Mouse (Mus musculus): Measurements from ENCODE around the gene Sh2b3. TPM values are rescaled to one million over a fixed set of nuclear protein-coding genes. Genes with fewer than 3 reads are reported as not detected.

Gene Sh2b3
- polyA plus RNA-seq, 1 experiment from 2014 or later: 9.0 TPM

GRCm38 (mm10) chr5:121820161-121820560, 17.3 kb downstream of the Sh2b3 start:
- H3K4me1 ChIP-seq: no peaks in the 10 kb centered on the region
- H3K27ac ChIP-seq (replicated peaks): no peak overlapping the region
- peaks cover 56% of the 10 kb centered on the region for H3K36me3 ChIP-seq
- no peak overlapping the region for H3K4me3 ChIP-seq
- WGBS: 93% methylated on average over 2 of the region's 2 CpGs
- H3K9ac ChIP-seq (replicated peaks): no peak overlapping the region
- no peak for ATAC-seq (ENCODE audit: low FRiP score, low read depth)
- no peak overlapping the region for H3K4me2 ChIP-seq (replicated peaks)
- no peaks in the 10 kb centered on the region for H3K27me3 ChIP-seq
- H3K9me3 ChIP-seq: no peaks in the 10 kb centered on the region

- Histone ChIP-seq H3K9me3 (no peaks in the 10 kb centered on the region), H3K9ac (replicated peaks) (no peak overlapping the region), H3K4me1 (no peaks in the 10 kb centered on the region), H3K4me2 (replicated peaks) (no peak overlapping the region), H3K27ac (replicated peaks) (no peak overlapping the region), H3K4me3 (no peak overlapping the region), H3K27me3 (no peaks in the 10 kb centered on the region), H3K36me3 (peaks cover 60% of the 10 kb centered on the region)
- 96% methylated on average over 5 of the region's 5 CpGs for WGBS
- no peak for ATAC-seq (ENCODE audit: low FRiP score, low read depth)
These were observed 17.9 kb downstream of the Sh2b3 start for GRCm38 (mm10) chr5:121819559-121819958.

- peaks cover 67% of the 10 kb centered on the region for H3K36me3 ChIP-seq
- no peak overlapping the region for H3K4me2 ChIP-seq (replicated peaks)
- WGBS: 97% methylated on average over 4 of the region's 4 CpGs
- no peaks in the 10 kb centered on the region for H3K9me3 ChIP-seq
- H3K27me3 ChIP-seq: no peaks in the 10 kb centered on the region
- ATAC-seq (ENCODE audit: low FRiP score, low read depth): no peak
- no peak overlapping the region for H3K9ac ChIP-seq (replicated peaks)
- H3K27ac ChIP-seq (replicated peaks): no peak overlapping the region
- no peaks in the 10 kb centered on the region for H3K4me1 ChIP-seq
- H3K4me3 ChIP-seq: no peak overlapping the region
These were observed 18.6 kb downstream of the Sh2b3 start for GRCm38 (mm10) chr5:121818862-121819261.

GRCm38 (mm10) chr5:121818401-121818800, 19.0 kb downstream of the Sh2b3 start:
- Histone ChIP-seq H3K27me3 (no peaks in the 10 kb centered on the region), H3K4me3 (no peak overlapping the region), H3K9ac (replicated peaks) (no peak overlapping the region), H3K36me3 (peaks cover 71% of the 10 kb centered on the region), H3K27ac (replicated peaks) (no peak overlapping the region), H3K4me2 (replicated peaks) (no peak overlapping the region), H3K9me3 (no peaks in the 10 kb centered on the region), H3K4me1 (no peaks in the 10 kb centered on the region)
- ATAC-seq (ENCODE audit: low FRiP score, low read depth): no peak
- WGBS: 96% methylated on average over 7 of the region's 7 CpGs

- H3K4me3 ChIP-seq: no peak overlapping the region
- H3K27me3 ChIP-seq: no peaks in the 10 kb centered on the region
- no peak overlapping the region for H3K27ac ChIP-seq (replicated peaks)
- H3K4me2 ChIP-seq (replicated peaks): no peak overlapping the region
- 93% methylated on average over 9 of the region's 9 CpGs for WGBS
- H3K9me3 ChIP-seq: no peaks in the 10 kb centered on the region
- peaks cover 80% of the 10 kb centered on the region for H3K36me3 ChIP-seq
- no peaks in the 10 kb centered on the region for H3K4me1 ChIP-seq
- ATAC-seq (ENCODE audit: low FRiP score, low read depth): no peak
- no peak overlapping the region for H3K9ac ChIP-seq (replicated peaks)
These were observed 19.9 kb downstream of the Sh2b3 start for GRCm38 (mm10) chr5:121817551-121817950.

- H3K36me3 ChIP-seq: peaks cover 89% of the 10 kb centered on the region
- 100% methylated on average over 2 of the region's 2 CpGs for WGBS
- no peaks in the 10 kb centered on the region for H3K4me1 ChIP-seq
- no peak overlapping the region for H3K4me3 ChIP-seq
- no peaks in the 10 kb centered on the region for H3K27me3 ChIP-seq
- no peaks in the 10 kb centered on the region for H3K9me3 ChIP-seq
- H3K4me2 ChIP-seq (replicated peaks): no peak overlapping the region
- no peak overlapping the region for H3K27ac ChIP-seq (replicated peaks)
- no peak overlapping the region for H3K9ac ChIP-seq (replicated peaks)
- no peak for ATAC-seq (ENCODE audit: low FRiP score, low read depth)
These were observed 20.8 kb downstream of the Sh2b3 start for GRCm38 (mm10) chr5:121816611-121817010.

- ATAC-seq (ENCODE audit: low FRiP score, low read depth): no peak
- WGBS: 96% methylated on average over 8 of the region's 8 CpGs
- H3K27me3 ChIP-seq: no peaks in the 10 kb centered on the region
- no peak overlapping the region for H3K27ac ChIP-seq (replicated peaks)
- H3K4me1 ChIP-seq: no peaks in the 10 kb centered on the region
- H3K9me3 ChIP-seq: no peaks in the 10 kb centered on the region
- H3K9ac ChIP-seq (replicated peaks): no peak overlapping the region
- no peak overlapping the region for H3K4me3 ChIP-seq
- no peak overlapping the region for H3K4me2 ChIP-seq (replicated peaks)
- H3K36me3 ChIP-seq: peaks cover 95% of the 10 kb centered on the region
These were observed 21.5 kb downstream of the Sh2b3 start for GRCm38 (mm10) chr5:121815867-121816380.

- H3K4me3 ChIP-seq: no peak overlapping the region
- 71% methylated on average over 3 of the region's 3 CpGs for WGBS
These were observed 22.4 kb downstream of the Sh2b3 start for GRCm38 (mm10) chr5:121815067-121815466.

GRCm38 (mm10) chr5:121813744-121814143, 23.7 kb downstream of the Sh2b3 start:
- no peaks in the 10 kb centered on the region for H3K4me1 ChIP-seq
- no peak overlapping the region for H3K9ac ChIP-seq (replicated peaks)
- H3K36me3 ChIP-seq: peaks cover 88% of the 10 kb centered on the region
- no peaks in the 10 kb centered on the region for H3K9me3 ChIP-seq
- H3K27ac ChIP-seq (replicated peaks): no peak overlapping the region
- no peaks in the 10 kb centered on the region for H3K27me3 ChIP-seq
- H3K4me3 ChIP-seq: no peak overlapping the region
- 97% methylated on average over 10 of the region's 10 CpGs for WGBS
- ATAC-seq (ENCODE audit: low FRiP score, low read depth): no peak
- no peak overlapping the region for H3K4me2 ChIP-seq (replicated peaks)

More at GRCm38 (mm10) chr5:121815067-121815466, 22.4 kb downstream of the Sh2b3 start:
- Histone ChIP-seq H3K9me3 (no peaks in the 10 kb centered on the region), H3K27me3 (no peaks in the 10 kb centered on the region), H3K4me2 (replicated peaks) (no peak overlapping the region), H3K9ac (replicated peaks) (no peak overlapping the region), H3K4me1 (no peaks in the 10 kb centered on the region), H3K27ac (replicated peaks) (no peak overlapping the region), H3K36me3 (peaks cover 96% of the 10 kb centered on the region)
- ATAC-seq (ENCODE audit: low FRiP score, low read depth): no peak

- no peaks in the 10 kb centered on the region for H3K9me3 ChIP-seq
- H3K27ac ChIP-seq (replicated peaks): no peak overlapping the region
- H3K4me1 ChIP-seq: no peaks in the 10 kb centered on the region
- WGBS: 90% methylated on average over 7 of the region's 7 CpGs
- ATAC-seq (ENCODE audit: low FRiP score, low read depth): no peak
- peaks cover 82% of the 10 kb centered on the region for H3K36me3 ChIP-seq
- H3K4me3 ChIP-seq: no peak overlapping the region
- no peaks in the 10 kb centered on the region for H3K27me3 ChIP-seq
- no peak overlapping the region for H3K4me2 ChIP-seq (replicated peaks)
- H3K9ac ChIP-seq (replicated peaks): no peak overlapping the region
These were observed 24.8 kb downstream of the Sh2b3 start for GRCm38 (mm10) chr5:121812526-121813243.

GRCm38 (mm10) chr5:121811485-121811931, 25.9 kb downstream of the Sh2b3 start:
- H3K36me3 ChIP-seq: peaks cover 72% of the 10 kb centered on the region
- ATAC-seq (ENCODE audit: low FRiP score, low read depth): no peak
- no peaks in the 10 kb centered on the region for H3K27me3 ChIP-seq
- H3K4me3 ChIP-seq: no peak overlapping the region
- no peaks in the 10 kb centered on the region for H3K4me1 ChIP-seq
- no peak overlapping the region for H3K4me2 ChIP-seq (replicated peaks)
- no peaks in the 10 kb centered on the region for H3K9me3 ChIP-seq
- H3K9ac ChIP-seq (replicated peaks): no peak overlapping the region
- no peak overlapping the region for H3K27ac ChIP-seq (replicated peaks)
- 93% methylated on average over 5 of the region's 5 CpGs for WGBS

GRCm38 (mm10) chr5:121810331-121811151, 26.9 kb downstream of the Sh2b3 start:
- Histone ChIP-seq H3K36me3 (peaks cover 64% of the 10 kb centered on the region), H3K9ac (replicated peaks) (no peak overlapping the region), H3K9me3 (no peaks in the 10 kb centered on the region), H3K27me3 (no peaks in the 10 kb centered on the region), H3K27ac (replicated peaks) (no peak overlapping the region), H3K4me1 (no peaks in the 10 kb centered on the region), H3K4me3 (no peak overlapping the region), H3K4me2 (replicated peaks) (no peak overlapping the region)
- WGBS: 92% methylated on average over 17 of the region's 17 CpGs
- ATAC-seq (ENCODE audit: low FRiP score, low read depth): no peak
